In the genomic region with DNA sequence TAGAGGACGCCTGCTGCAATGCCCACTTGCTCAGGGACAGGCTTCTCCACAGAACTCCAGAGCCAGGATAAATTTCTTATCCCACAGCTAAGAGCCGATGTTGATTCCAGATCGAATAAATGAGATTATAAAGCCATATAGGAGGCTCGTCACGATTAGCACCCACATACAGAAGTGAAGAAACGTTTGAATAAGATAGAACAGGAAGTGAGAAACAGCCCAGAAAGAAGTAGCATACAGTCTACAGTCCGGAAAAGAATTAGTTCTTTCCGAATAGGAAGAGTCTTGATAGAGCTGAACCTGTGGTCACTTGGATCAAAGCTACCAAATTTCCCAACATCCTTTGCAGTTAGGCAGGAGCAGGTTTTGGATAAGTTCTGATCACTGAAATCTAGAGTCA, we compare ENCODE assay signal across 27 mouse cellular contexts.
"Had no signal": no experiment of that assay in that cellular context is flagged by ENCODE, and none has a peak within 500 bp of the region (broad histone marks: within the 10 kb centered on the region; RNA-seq: fewer than 3 reads in every experiment).

No protein-coding gene starts in this region.

- H3K9me3 ChIP-seq: embryonic facial prominence, embryonic 10.5 days; embryonic facial prominence, embryonic 12.5 days; embryonic facial prominence, embryonic 13.5 days; embryonic facial prominence, embryonic 15.5 days; forebrain, embryonic 10.5 days; forebrain, embryonic 12.5 days; forebrain, embryonic 13.5 days; forebrain, embryonic 15.5 days had no signal

- DNase-seq: cerebellum, adult 8-10 months; cerebellum, adult 9-10 months; cerebellum, adult 9-11 months; cerebellum, postnatal 10 days; cerebellum, postnatal 14 days; cerebellum, postnatal 25 days; cerebellum, postnatal 36 days; embryo, embryonic 11 days; forebrain, postnatal 0 days; gastrocnemius, adult 2 months; gastrocnemius, postnatal 10 days; gastrocnemius, postnatal 14 days; gastrocnemius, postnatal 25 days; gastrocnemius, postnatal 36 days; heart, adult 18-20 months; heart, adult 2 months had no signal

- H3K27ac ChIP-seq: embryonic facial prominence, embryonic 10.5 days; embryonic facial prominence, embryonic 12.5 days; embryonic facial prominence, embryonic 13.5 days; embryonic facial prominence, embryonic 15.5 days; forebrain, embryonic 10.5 days; forebrain, embryonic 12.5 days; forebrain, embryonic 13.5 days; forebrain, embryonic 15.5 days; gastrocnemius, adult 2 months; heart, adult 2 months had no signal

- H3K9ac ChIP-seq: embryonic facial prominence, embryonic 12.5 days; embryonic facial prominence, embryonic 13.5 days; embryonic facial prominence, embryonic 15.5 days; forebrain, embryonic 12.5 days; forebrain, embryonic 13.5 days; forebrain, embryonic 15.5 days; forebrain, postnatal 0 days had no signal

- H3K4me3 ChIP-seq: embryonic facial prominence, embryonic 10.5 days; embryonic facial prominence, embryonic 12.5 days; embryonic facial prominence, embryonic 13.5 days; embryonic facial prominence, embryonic 15.5 days; erythroblast, embryonic 14.5 days; forebrain, embryonic 10.5 days; forebrain, embryonic 12.5 days; forebrain, embryonic 13.5 days; forebrain, embryonic 15.5 days; gastrocnemius, adult 2 months; heart, adult 2 months had no signal

- H3K36me3 ChIP-seq: embryonic facial prominence, embryonic 10.5 days; embryonic facial prominence, embryonic 12.5 days; embryonic facial prominence, embryonic 13.5 days; embryonic facial prominence, embryonic 15.5 days; forebrain, embryonic 10.5 days; forebrain, embryonic 12.5 days; forebrain, embryonic 15.5 days had no signal

- H3K4me2 ChIP-seq: embryonic facial prominence, embryonic 12.5 days; embryonic facial prominence, embryonic 13.5 days; embryonic facial prominence, embryonic 15.5 days; forebrain, embryonic 12.5 days; forebrain, embryonic 13.5 days; forebrain, embryonic 15.5 days had no signal

- ATAC-seq: forebrain, embryonic 13.5 days; forebrain, embryonic 14.5 days; forebrain, embryonic 15.5 days; forebrain, embryonic 16.5 days; forebrain, postnatal 0 days had no signal

- H3K4me1 ChIP-seq: forebrain, embryonic 10.5 days; forebrain, embryonic 12.5 days; forebrain, embryonic 15.5 days had no signal

- H3K27me3 ChIP-seq: embryonic facial prominence, embryonic 12.5 days; embryonic facial prominence, embryonic 13.5 days; embryonic facial prominence, embryonic 15.5 days; forebrain, embryonic 12.5 days; forebrain, embryonic 13.5 days; forebrain, embryonic 15.5 days had no signal
